Mouse (Mus musculus): ENCODE measurements at regions not wholly inside any gene's neighbourhood (a gene's known extent, or its start where the extent isn't known, plus 50 kb on each side); places are given as distances from the start of the nearest gene placed in this dataset.
A peak's percentile ranks its signal among the peaks of the same experiment; 100 is the strongest.

- peak in 1 of 2 experiments; percentile 9 for DNase-seq (ENCODE audit: low spot score in 2 of 2)
- intact Hi-C loops (cut with DNase I) = no loop called here
Observed at GRCm38 (mm10) chr14:113431220-113431619, 116.8 kb downstream of the Tpm3-rs7 start.

GRCm38 (mm10) chr14:113442261-113442660 is 127.9 kb downstream of the Tpm3-rs7 start:
- DNase-seq (ENCODE audit: low spot score in 2 of 2) = no peak
- intact Hi-C loops (cut with DNase I) = no loop called here

- intact Hi-C loops (cut with DNase I) = no loop called here
Observed at GRCm38 (mm10) chr14:113454891-113455290, 140.5 kb downstream of the Tpm3-rs7 start.

GRCm38 (mm10) chr14:113457514-113457913 is 143.1 kb downstream of the Tpm3-rs7 start:
- DNase-seq (ENCODE audit: low spot score in 2 of 2) = no peak
- intact Hi-C loops (cut with DNase I) = no loop called here

More at GRCm38 (mm10) chr14:113454891-113455290, 140.5 kb downstream of the Tpm3-rs7 start:
- DNase-seq (ENCODE audit: low spot score in 2 of 2) = no peak

GRCm38 (mm10) chr14:113469072-113469471 is 154.7 kb downstream of the Tpm3-rs7 start:
- peak in 1 of 2 experiments; percentile 6 for DNase-seq (ENCODE audit: low spot score in 2 of 2)
- intact Hi-C loops (cut with DNase I) = no loop called here

- no peak for DNase-seq (ENCODE audit: low spot score in 2 of 2)
Observed at GRCm38 (mm10) chr14:113469978-113470377, 155.6 kb downstream of the Tpm3-rs7 start.

GRCm38 (mm10) chr14:113486591-113486990 is 172.2 kb downstream of the Tpm3-rs7 start:
- DNase-seq (ENCODE audit: low spot score in 2 of 2) = no peak
- intact Hi-C loops (cut with DNase I) = no loop called here

More at GRCm38 (mm10) chr14:113469978-113470377, 155.6 kb downstream of the Tpm3-rs7 start:
- intact Hi-C loops (cut with DNase I) = no loop called here

- no peak for DNase-seq (ENCODE audit: low spot score in 2 of 2)
- intact Hi-C loops (cut with DNase I) = no loop called here
Observed at GRCm38 (mm10) chr14:113503796-113504195, 189.4 kb downstream of the Tpm3-rs7 start.

All from left cerebral cortex, postnatal 36 days (tissue).